Mouse (Mus musculus): ENCODE measurements at regions not wholly inside any gene's neighbourhood (a gene's known extent, or its start where the extent isn't known, plus 50 kb on each side); places are given as distances from the start of the nearest gene placed in this dataset.

DNA sequence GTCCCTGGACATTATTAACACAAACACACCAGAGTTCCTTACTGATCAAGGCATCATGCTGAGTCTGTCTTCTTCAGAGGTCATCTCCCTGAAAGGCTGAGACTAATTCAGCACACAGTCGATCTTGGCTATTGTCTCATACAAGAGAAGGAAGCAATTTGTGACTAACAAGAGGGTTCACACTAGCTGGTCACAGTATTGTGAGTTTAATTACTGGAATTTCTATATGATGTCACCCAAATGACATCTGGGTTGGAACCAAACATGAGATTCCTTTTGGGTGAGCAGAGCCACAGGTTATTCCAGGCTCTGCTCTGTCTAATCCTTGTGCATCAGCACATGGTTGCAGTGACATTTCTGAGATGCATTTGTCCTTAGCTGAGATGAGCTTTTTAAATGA is 1728.9 kb upstream of the Gm7489 start:
- TF ChIP-seq POLR2A (IDR thresholded peaks at IDR 0.05; ENCODE audit: low read depth, low read length): no peak
- TF ChIP-seq CTCF (conservative IDR thresholded peaks at IDR 0.05; ENCODE audit: insufficient read depth, insufficient read length, low read depth, low read length): no peak
